Mouse (Mus musculus) intestine, embryonic 14.5 days (tissue): Measurements from ENCODE around the gene Akap13. TPM values are rescaled to one million over a fixed set of nuclear protein-coding genes. Genes with fewer than 3 reads are reported as not detected.
A peak's percentile ranks its signal among the peaks of the same experiment; 100 is the strongest.

Experiments
- ATAC-seq: fragments of 200-750 bp; cut with Nextera tagmentation; replicated peaks from 2 replicates; pipeline ENCODE4 v1.8.0; 2017; ENCODE audit warnings: low read depth, moderate number of reproducible peaks, moderate TSS enrichment, moderate library complexity; ENCODE audit not compliant: low FRiP score, low TSS enrichment
- DNase-seq: peaks from one replicate; pipeline ENCODE4 v3.0.0-alpha.2; 2018; ENCODE audit warnings: low spot score
- H3K27ac ChIP-seq: fragments of 300-500 bp; sonication (generic); 2 replicates; pipeline ENCODE4 v1.5.1; 2014; ENCODE audit warnings: low read depth, mild to moderate bottlenecking, control low read depth
- H3K27me3 ChIP-seq: fragments of 300-500 bp; sonication (generic); replicated peaks from 2 replicates; pipeline ENCODE4 v1.6.1; 2014; ENCODE audit warnings: low read length, control low read depth; ENCODE audit not compliant: control insufficient read depth, insufficient read depth
- H3K36me3 ChIP-seq: fragments of 300-500 bp; sonication (generic); 2 replicates; pipeline ENCODE4 v1.6.1; 2014; ENCODE audit warnings: low read length, control low read depth; ENCODE audit not compliant: control insufficient read depth, insufficient read depth
- H3K4me1 ChIP-seq: fragments of 300-500 bp; sonication (generic); replicated peaks from 2 replicates; pipeline ENCODE4 v1.6.1; 2014; ENCODE audit warnings: low read length, control low read depth, mixed read lengths; ENCODE audit not compliant: control insufficient read depth, insufficient read depth
- H3K4me2 ChIP-seq: fragments of 300-500 bp; sonication (generic); 2 replicates; pipeline ENCODE4 v1.6.1; 2014; ENCODE audit warnings: low read length
- H3K4me3 ChIP-seq: fragments of 300-500 bp; sonication (generic); 2 replicates; pipeline ENCODE4 v1.5.1; 2014; ENCODE audit warnings: low read depth, low read length, control low read depth, mixed read lengths
- H3K9ac ChIP-seq: fragments of 300-500 bp; sonication (generic); 2 replicates; pipeline ENCODE4 v1.6.1; 2014; ENCODE audit warnings: mild to moderate bottlenecking, low read length
- H3K9me3 ChIP-seq: fragments of 300-500 bp; sonication (generic); 2 replicates; pipeline ENCODE4 v1.6.1; 2016; ENCODE audit warnings: low read length, control low read depth; ENCODE audit not compliant: control insufficient read depth
- WGBS: fragments of 180-500 bp; shearing (Covaris S2); extraction: QIAGEN DNeasy Blood & Tissue Kit; methylation state at CpG from one replicate; pipeline ENCODE4 v1.1.7; 2014; 5-methylcytosine and 5-hydroxymethylcytosine counted together
- polyA plus RNA-seq: library from polyadenylated mRNA; unstranded; fragments of >200 nt; fragmentation: Nextera tagmentation; extraction: Ambion mirVana; gene quantifications from 2 replicates; pipeline ENCODE4 v1.2.1, GENCODE M21; 2014

Gene Akap13
- polyA plus RNA-seq, 1 experiment from 2014 or later = 51.5 TPM

- ATAC-seq = no peak
- 61% methylated on average over 2 of the region's 2 CpGs for WGBS
- H3K36me3 ChIP-seq = no peaks in the 10 kb centered on the region
- H3K4me3 ChIP-seq = no peak overlapping the region
- no peak overlapping the region for H3K27ac ChIP-seq
- H3K9ac ChIP-seq = no peak overlapping the region
- no peaks in the 10 kb centered on the region for H3K9me3 ChIP-seq
- no peaks in the 10 kb centered on the region for H3K27me3 ChIP-seq
- DNase-seq = no peak
- no peak overlapping the region for H3K4me2 ChIP-seq
- H3K4me1 ChIP-seq = peaks cover 30% of the 10 kb centered on the region
These were observed 185.3 kb downstream of the Akap13 start for GRCm38 (mm10) chr7:75640671-75641070.

- no peaks in the 10 kb centered on the region for H3K27me3 ChIP-seq
- H3K27ac ChIP-seq = peak overlapping the region; percentile 65
- no peak for DNase-seq
- peak overlapping the region; percentile 47 for H3K4me2 ChIP-seq
- no peaks in the 10 kb centered on the region for H3K36me3 ChIP-seq
- H3K9me3 ChIP-seq = no peaks in the 10 kb centered on the region
- WGBS = 52% methylated on average over 9 of the region's 9 CpGs
- peak; percentile 2; the same call in 1 of the 2 replicates for ATAC-seq
- H3K4me3 ChIP-seq = no peak overlapping the region
- peaks cover 30% of the 10 kb centered on the region for H3K4me1 ChIP-seq
- H3K9ac ChIP-seq = no peak overlapping the region
These were observed 186.3 kb downstream of the Akap13 start for GRCm38 (mm10) chr7:75641415-75642177.

- 5% methylated on average over 9 of the region's 9 CpGs for WGBS
- peak; percentile 89 for ATAC-seq
These were observed 186.9 kb downstream of the Akap13 start for GRCm38 (mm10) chr7:75642178-75642777.

DNA sequence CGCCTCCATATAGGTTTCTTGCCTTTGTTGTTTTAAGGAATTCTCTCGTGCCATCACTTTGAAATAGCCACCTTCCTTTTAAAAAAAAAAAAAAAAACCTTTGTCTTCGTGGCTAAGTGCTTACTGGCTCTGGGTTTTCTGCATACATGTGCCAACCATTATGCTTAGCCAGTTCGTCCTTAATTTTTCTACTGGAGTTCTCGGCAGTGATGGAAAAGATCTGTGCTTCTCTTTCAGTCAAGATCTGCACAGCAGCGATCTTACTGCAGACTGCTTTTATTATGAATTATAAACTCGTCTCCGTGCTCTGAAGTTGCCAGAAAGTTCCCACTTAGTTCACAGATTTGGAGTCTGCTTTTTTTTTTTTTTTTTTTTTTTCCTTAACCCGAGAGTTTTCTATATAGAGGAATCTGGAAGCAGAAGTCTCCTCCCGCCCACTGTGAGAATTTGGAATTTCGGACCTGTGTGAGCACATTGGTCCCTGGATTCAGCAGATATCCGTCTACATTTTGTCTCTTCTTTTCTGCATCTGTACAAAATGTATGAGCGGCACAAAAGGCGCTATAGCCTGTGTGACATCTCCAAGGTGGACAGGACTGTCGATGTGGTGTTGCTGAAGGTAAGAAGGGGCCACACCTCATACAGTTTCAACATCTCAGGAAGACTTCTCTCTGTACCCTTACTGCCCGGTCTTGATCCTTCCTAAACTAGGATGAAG is 187.7 kb downstream of the Akap13 start:
- Histone ChIP-seq H3K27me3 (no peaks in the 10 kb centered on the region), H3K4me3 (peak overlapping the region; percentile 17), H3K9me3 (no peaks in the 10 kb centered on the region), H3K27ac (peak overlapping the region; percentile 65), H3K4me2 (peak overlapping the region; percentile 47), H3K36me3 (no peaks in the 10 kb centered on the region), H3K4me1 (peaks cover 30% of the 10 kb centered on the region), H3K9ac (peak overlapping the region; percentile 20; the same call in 1 of the 2 replicates)
- 34% methylated on average over 16 of the region's 16 CpGs for WGBS
- no peak for ATAC-seq
- DNase-seq = no peak

More at GRCm38 (mm10) chr7:75642178-75642777, 186.9 kb downstream of the Akap13 start:
- peak; percentile 70 for DNase-seq
- Histone ChIP-seq H3K36me3 (no peaks in the 10 kb centered on the region), H3K9me3 (no peaks in the 10 kb centered on the region), H3K4me2 (peak overlapping the region; percentile 47), H3K9ac (peak overlapping the region; percentile 20; the same call in 1 of the 2 replicates), H3K27me3 (no peaks in the 10 kb centered on the region), H3K4me3 (peak overlapping the region; percentile 10; the same call in 1 of the 2 replicates), H3K4me1 (peaks cover 30% of the 10 kb centered on the region), H3K27ac (peak overlapping the region; percentile 65)

- H3K27ac ChIP-seq = peak overlapping the region; percentile 47; the same call in 1 of the 2 replicates
- H3K4me3 ChIP-seq = peak overlapping the region; percentile 16; the same call in 1 of the 2 replicates
- no peaks in the 10 kb centered on the region for H3K27me3 ChIP-seq
- no peaks in the 10 kb centered on the region for H3K9me3 ChIP-seq
- peak overlapping the region; percentile 47 for H3K4me2 ChIP-seq
- no peaks in the 10 kb centered on the region for H3K36me3 ChIP-seq
- WGBS = 54% methylated on average over 4 of the region's 4 CpGs
- DNase-seq = no peak
- no peak overlapping the region for H3K9ac ChIP-seq
- peaks cover 30% of the 10 kb centered on the region for H3K4me1 ChIP-seq
- ATAC-seq = no peak
These were observed 188.7 kb downstream of the Akap13 start for GRCm38 (mm10) chr7:75643986-75644385.

- no peak for ATAC-seq
- 75% methylated on average over 2 of the region's 2 CpGs for WGBS
- peaks cover 30% of the 10 kb centered on the region for H3K4me1 ChIP-seq
- DNase-seq = no peak
- peak overlapping the region; percentile 47 for H3K4me2 ChIP-seq
- no peaks in the 10 kb centered on the region for H3K27me3 ChIP-seq
- H3K27ac ChIP-seq = no peak overlapping the region
- H3K9ac ChIP-seq = no peak overlapping the region
- no peaks in the 10 kb centered on the region for H3K9me3 ChIP-seq
- H3K36me3 ChIP-seq = no peaks in the 10 kb centered on the region
- H3K4me3 ChIP-seq = no peak overlapping the region
These were observed 189.3 kb downstream of the Akap13 start for GRCm38 (mm10) chr7:75644585-75644984.

GRCm38 (mm10) chr7:75645156-75645933 is 190.0 kb downstream of the Akap13 start:
- WGBS = 64% methylated on average over 5 of the region's 5 CpGs
- Histone ChIP-seq H3K36me3 (no peaks in the 10 kb centered on the region), H3K9ac (no peak overlapping the region), H3K27me3 (no peaks in the 10 kb centered on the region), H3K4me3 (no peak overlapping the region), H3K4me1 (peaks cover 31% of the 10 kb centered on the region), H3K4me2 (peak overlapping the region; percentile 47; the same call in 1 of the 2 replicates), H3K9me3 (no peaks in the 10 kb centered on the region), H3K27ac (no peak overlapping the region)
- no peak for DNase-seq
- no peak for ATAC-seq

DNA sequence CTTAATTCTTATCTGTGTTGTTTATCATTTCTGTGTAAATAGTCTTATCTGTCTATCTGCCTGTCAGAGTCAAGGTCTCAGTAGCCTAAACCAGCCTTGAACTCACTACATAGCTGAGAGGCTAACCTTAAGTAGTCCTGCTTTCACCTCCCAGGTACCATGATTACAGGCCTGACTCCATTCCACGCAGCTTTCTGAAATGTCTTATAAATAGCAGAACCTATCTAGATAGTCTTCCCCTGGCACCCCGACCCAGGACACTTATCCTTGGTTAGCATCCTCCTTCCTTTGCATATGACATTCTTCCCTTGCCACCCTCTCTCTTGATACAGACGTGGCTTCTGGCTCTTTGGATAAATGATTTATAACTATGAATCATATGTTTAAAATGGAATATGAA is 192.7 kb downstream of the Akap13 start:
- Histone ChIP-seq H3K27ac (no peak overlapping the region), H3K9ac (no peak overlapping the region), H3K4me2 (no peak overlapping the region), H3K36me3 (no peaks in the 10 kb centered on the region), H3K4me3 (no peak overlapping the region), H3K27me3 (no peaks in the 10 kb centered on the region), H3K4me1 (peaks cover 20% of the 10 kb centered on the region), H3K9me3 (no peaks in the 10 kb centered on the region)
- DNase-seq (no peak), ATAC-seq (no peak)
- WGBS = 83% methylated on average over 3 of the region's 3 CpGs
